In genomic region chr11:8435101-8435500, GRCm38 (mm10) we compare ENCODE assay signal across 20 mouse cellular contexts.
DNase-seq lines count a peak whose midpoint lies in the region; ATAC-seq and TF ChIP-seq lines count a peak whose summit lies in the region.
"Had no signal": no experiment of that assay in that cellular context is flagged by ENCODE, and none has a peak within 500 bp of the region (broad histone marks: within the 10 kb centered on the region; RNA-seq: fewer than 3 reads in every experiment).

No protein-coding gene starts in this region.

- no peak for TF ChIP-seq CTCF in hindbrain, postnatal 0 days (IDR thresholded peaks at IDR 0.05; ENCODE audit: low read depth)
- TF ChIP-seq CTCF in lung, postnatal 0 days (IDR thresholded peaks at IDR 0.05), result no peak
- TF ChIP-seq CTCF in lung, adult 2 months (IDR thresholded peaks at IDR 0.05; ENCODE audit: insufficient read depth, low read length), result no peak
- TF ChIP-seq CTCF in cerebellum, adult 2 months (IDR thresholded peaks at IDR 0.05; ENCODE audit: borderline replicate concordance, insufficient read depth, low read depth, low read length), result no peak

- no peak for TF ChIP-seq POLR2A in lung, adult 2 months (IDR thresholded peaks at IDR 0.05; ENCODE audit: borderline replicate concordance, extremely low read depth, low read depth, low read length)
- TF ChIP-seq POLR2A in cerebellum, adult 2 months (IDR thresholded peaks at IDR 0.05; ENCODE audit: borderline replicate concordance, insufficient read depth, low read length), result no peak

- no peak overlapping the region for H3K4me3 ChIP-seq in hindbrain, postnatal 0 days (ENCODE audit: low read length)
- no peak overlapping the region for H3K4me3 ChIP-seq in hindbrain, embryonic 12.5 days
- H3K4me3 ChIP-seq in lung, postnatal 0 days (ENCODE audit: low read depth, low read length), result no peak overlapping the region
- H3K4me3 ChIP-seq in lung, adult 2 months (replicated peaks; ENCODE audit: extremely low read depth, low read depth, low read length), result no peak overlapping the region
- no peak overlapping the region for H3K4me3 ChIP-seq in cerebellum, adult 2 months (replicated peaks; ENCODE audit: insufficient read depth, low read depth, low read length)
- H3K4me3 ChIP-seq: heart, embryonic 13.5 days; hindbrain, embryonic 15.5 days had no signal

- no peaks in the 10 kb centered on the region for H3K9me3 ChIP-seq in hindbrain, postnatal 0 days (ENCODE audit: low read length)
- no peaks in the 10 kb centered on the region for H3K9me3 ChIP-seq in hindbrain, embryonic 12.5 days (replicated peaks)
- H3K9me3 ChIP-seq in lung, postnatal 0 days (ENCODE audit: low read length), result no peaks in the 10 kb centered on the region
- H3K9me3 ChIP-seq: hindbrain, embryonic 15.5 days had no signal

- 93% methylated on average over 6 of the region's 6 CpGs for WGBS in hindbrain, postnatal 0 days
- whole genome bisulfite sequencing in hindbrain, embryonic 12.5 days, result 93% methylated on average over 6 of the region's 6 CpGs
- WGBS in lung, postnatal 0 days, result 93% methylated on average over 6 of the region's 6 CpGs
- WGBS in lung, adult 2 months, result 90% methylated on average over 6 of the region's 6 CpGs
- whole genome bisulfite sequencing in cerebellum, adult 2 months, result 91% methylated on average over 6 of the region's 6 CpGs

- no peaks in the 10 kb centered on the region for H3K27me3 ChIP-seq in hindbrain, postnatal 0 days (ENCODE audit: insufficient read depth, low read length)
- H3K27me3 ChIP-seq in hindbrain, embryonic 12.5 days, result no peaks in the 10 kb centered on the region
- H3K27me3 ChIP-seq in lung, postnatal 0 days (replicated peaks; ENCODE audit: insufficient read depth, low read length), result no peaks in the 10 kb centered on the region
- no peaks in the 10 kb centered on the region for H3K27me3 ChIP-seq in cerebellum, adult 2 months (ENCODE audit: control insufficient read depth, insufficient read depth, low read length)
- H3K27me3 ChIP-seq: heart, embryonic 13.5 days; hindbrain, embryonic 15.5 days had no signal

- no peak for ATAC-seq in hindbrain, postnatal 0 days
- ATAC-seq in hindbrain, embryonic 12.5 days (ENCODE audit: low FRiP score), result no peak
- ATAC-seq in lung, postnatal 0 days, result no peak
- ATAC-seq: CD4-positive, CD25-positive, alpha-beta regulatory T cell, adult 4 months; forebrain, embryonic 14.5 days; forebrain, postnatal 0 days; intestine, embryonic 16.5 days had no signal

- no peak overlapping the region for H3K4me2 ChIP-seq in hindbrain, postnatal 0 days (ENCODE audit: low read depth, low read length)
- no peak overlapping the region for H3K4me2 ChIP-seq in hindbrain, embryonic 12.5 days (replicated peaks)
- H3K4me2 ChIP-seq in lung, postnatal 0 days (replicated peaks; ENCODE audit: low read depth, low read length), result no peak overlapping the region
- H3K4me2 ChIP-seq: heart, embryonic 13.5 days; hindbrain, embryonic 15.5 days had no signal

- no peak overlapping the region for H3K9ac ChIP-seq in hindbrain, postnatal 0 days (replicated peaks; ENCODE audit: low read length)
- H3K9ac ChIP-seq in hindbrain, embryonic 12.5 days, result no peak overlapping the region
- H3K9ac ChIP-seq in lung, postnatal 0 days (replicated peaks; ENCODE audit: low read depth), result no peak overlapping the region
- H3K9ac ChIP-seq: forebrain, postnatal 0 days; heart, embryonic 13.5 days; hindbrain, embryonic 15.5 days had no signal

- H3K27ac ChIP-seq in hindbrain, postnatal 0 days, result no peak overlapping the region
- no peak overlapping the region for H3K27ac ChIP-seq in hindbrain, embryonic 12.5 days
- H3K27ac ChIP-seq in lung, postnatal 0 days (ENCODE audit: low read length), result no peak overlapping the region
- H3K27ac ChIP-seq in cerebellum, adult 2 months (ENCODE audit: insufficient read depth, low read length), result no peak overlapping the region
- H3K27ac ChIP-seq: heart, embryonic 13.5 days; hindbrain, embryonic 15.5 days had no signal

- no peaks in the 10 kb centered on the region for H3K4me1 ChIP-seq in hindbrain, postnatal 0 days (ENCODE audit: insufficient read depth, low read length)
- no peaks in the 10 kb centered on the region for H3K4me1 ChIP-seq in hindbrain, embryonic 12.5 days
- no peaks in the 10 kb centered on the region for H3K4me1 ChIP-seq in lung, postnatal 0 days (ENCODE audit: insufficient read depth, low read depth, low read length)
- 0 out of 2 replicates have a peak, but pooled peaks cover 2% of the 10 kb centered on the region for H3K4me1 ChIP-seq in lung, adult 2 months (ENCODE audit: control insufficient read depth, insufficient read depth, low read length)
- no peaks in the 10 kb centered on the region for H3K4me1 ChIP-seq in cerebellum, adult 2 months (ENCODE audit: control insufficient read depth, insufficient read depth, low read length)
- H3K4me1 ChIP-seq: heart, embryonic 13.5 days; hindbrain, embryonic 15.5 days had no signal

- DNase-seq in hindbrain, postnatal 0 days (ENCODE audit: low spot score), result peak; percentile 0
- DNase-seq in lung, postnatal 0 days (ENCODE audit: low spot score), result peak; percentile 2
- DNase-seq in lung, adult 2 months, result no peak
- DNase-seq in adipocyte (ENCODE audit: low spot score), result peak; percentile 47
- peak; percentile 33 for DNase-seq in fat pad, adult 2 months (ENCODE audit: extremely low read depth, low read depth, low spot score)
- DNase-seq in cerebellum, adult 2 months, result no peak
- DNase-seq: adrenal gland, adult 8-10 months; adrenal gland, postnatal 25 days; cerebellum, adult 11-12 months; cerebellum, adult 9-10 months; forebrain, postnatal 0 days; gastrocnemius, postnatal 25 days; heart, postnatal 14 days; heart, postnatal 4 days had no signal

- TF ChIP-seq EP300 in lung, postnatal 0 days (IDR thresholded peaks at IDR 0.05), result no peak

- H3K36me3 ChIP-seq in hindbrain, postnatal 0 days (ENCODE audit: insufficient read depth, low read length), result peaks cover 9% of the 10 kb centered on the region; the same call in 1 of the 2 replicates
- H3K36me3 ChIP-seq in hindbrain, embryonic 12.5 days, result peaks cover 11% of the 10 kb centered on the region; the same call in 1 of the 2 replicates
- peaks cover 55% of the 10 kb centered on the region for H3K36me3 ChIP-seq in lung, postnatal 0 days (ENCODE audit: insufficient read depth, low read length)

Comparison
In these comparisons a context has a peak if more than half of its experiments do, and no peak if none do; other contexts are left out.
1. DNase-seq: peak in hindbrain, postnatal 0 days (single experiment), lung, postnatal 0 days (single experiment), adipocyte (single experiment) and fat pad, adult 2 months (single experiment); none in lung, adult 2 months (single experiment) and cerebellum, adult 2 months (0 of 2).